Mouse (Mus musculus): ENCODE data around the gene Cstf1. TPM values are rescaled to one million over a fixed set of nuclear protein-coding genes. Genes with fewer than 3 reads are reported as not detected.
A peak's percentile ranks its signal among the peaks of the same experiment; 100 is the strongest.

The Cstf1 gene
- total and polyA plus RNA-seq, 3 experiments, result 44.2 to 62.1 (median 53.2) TPM

DNA sequence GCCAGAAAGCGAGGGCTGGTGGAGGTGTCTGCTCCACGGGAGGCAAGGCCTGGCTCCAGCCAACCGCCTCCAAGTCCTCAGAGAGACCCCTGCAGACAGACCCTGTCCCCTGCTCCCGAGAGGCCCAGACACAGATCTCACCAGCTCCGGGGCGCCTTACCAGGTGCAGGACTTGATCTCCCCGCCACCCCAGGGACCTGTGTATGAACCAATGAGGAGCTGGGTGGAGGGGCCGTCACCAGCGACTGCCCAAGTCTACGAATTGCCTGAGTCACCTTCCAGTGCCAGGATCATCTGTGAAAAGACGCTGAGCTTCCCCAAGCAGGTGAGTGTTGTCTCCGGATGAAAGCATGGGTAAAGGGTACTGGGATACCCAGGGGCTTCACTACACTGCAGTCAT, 45.7 kb downstream of the Cstf1 start:
- Histone ChIP-seq H3K9ac (ENCODE audit: insufficient read depth, low read depth) (peak overlapping the region; percentile 10; the same call in 1 of the 2 replicates), H3K4me2 (ENCODE audit: insufficient read depth, low read depth, poor library complexity, severe bottlenecking) (peak overlapping the region; percentile 30), H3K36me3 (replicated peaks in 1 of 2; ENCODE audit: control insufficient read depth in 1 of 2, insufficient read depth in 1 of 2, low read length in 1 of 2) (peaks cover 0 to 20% of the 10 kb centered on the region in 2 experiments), H3K27ac (ENCODE audit: insufficient read depth, low read depth) (peak overlapping the region; percentile 97), H3K79me2 (replicated peaks; ENCODE audit: control insufficient read depth, extremely low read depth, insufficient read depth, poor library complexity, severe bottlenecking) (no peaks in the 10 kb centered on the region), H3K4me3 (replicated peaks in 1 of 3; ENCODE audit: low read depth in 2 of 3, low read length in 2 of 3, poor library complexity in 1 of 3) (peak overlapping the region; percentile 23 to 51 (median 46)), H3K27me3 (replicated peaks) (no peaks in the 10 kb centered on the region), H3K9me3 (replicated peaks; ENCODE audit: low read length) (no peaks in the 10 kb centered on the region), H3K4me1 (ENCODE audit: control insufficient read depth in 1 of 2, insufficient read depth in 2 of 2) (peaks cover 31 to 88% of the 10 kb centered on the region in 2 experiments)
- TF ChIP-seq ZKSCAN1 (IDR thresholded peaks at IDR 0.05; ENCODE audit: borderline replicate concordance, low read depth, low read length) (no peak), TCF12 (IDR thresholded peaks at IDR 0.05; ENCODE audit: low read depth, low read length) (peak; percentile 62; the same call in 1 of the 2 replicates), POLR2A (IDR thresholded peaks at IDR 0.05; ENCODE audit: low read depth, low read length) (peak; percentile 19), TBP (conservative IDR thresholded peaks at IDR 0.05; ENCODE audit: low read depth, low read length) (0 out of 2 replicates have a peak, but pooled peaks have one; percentile 50), GABPA (IDR thresholded peaks at IDR 0.05; ENCODE audit: insufficient replicate concordance, low read depth, low read length) (no peak), MXI1 (IDR thresholded peaks at IDR 0.05; ENCODE audit: low read depth, low read length) (no peak), PAX5 (IDR thresholded peaks at IDR 0.05; ENCODE audit: low read length) (no peak), ZMIZ1 (IDR thresholded peaks at IDR 0.05; ENCODE audit: low read depth, low read length) (peak; percentile 33; the same call in 1 of the 2 replicates), MAZ (IDR thresholded peaks at IDR 0.05; ENCODE audit: low read depth, low read length) (no peak), MAFK (IDR thresholded peaks at IDR 0.05; ENCODE audit: insufficient replicate concordance, low read length) (no peak)
- in situ Hi-C loops (cut with MboI; ENCODE audit: low pct_ligation_motif_present, low pct_unique_long_range_greater_than_20kb, low sequenced_read_pairs), result no loop called here
- dilution Hi-C loops (cut with MboI; ENCODE audit: extremely low pct_ligation_motif_present, extremely low pct_unique_long_range_greater_than_20kb, low sequenced_read_pairs), result no loop called here
- DNase-seq (ENCODE audit: extremely low read depth), result peak; percentile 70

DNA sequence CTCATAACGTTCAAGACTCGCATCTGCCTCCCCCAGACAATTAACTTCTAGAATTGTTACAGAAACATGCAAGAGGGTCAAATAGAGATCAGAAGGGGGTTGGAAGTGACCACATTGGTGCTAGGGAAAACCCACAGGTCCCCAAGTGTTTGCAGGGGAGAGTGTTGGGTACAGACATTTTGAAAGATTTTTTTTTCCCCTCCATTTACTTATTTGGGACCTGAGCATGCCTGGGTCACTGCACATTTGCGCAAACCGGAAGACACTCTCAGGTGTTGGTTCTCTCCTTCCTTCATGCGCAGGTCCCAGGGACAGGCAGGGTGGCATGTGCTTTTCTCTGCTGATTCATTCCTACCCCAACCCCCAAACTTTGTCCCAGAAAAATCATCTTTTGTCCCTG, 46.4 kb downstream of the Cstf1 start:
- no peaks in the 10 kb centered on the region for H3K79me2 ChIP-seq (replicated peaks; ENCODE audit: control insufficient read depth, extremely low read depth, insufficient read depth, poor library complexity, severe bottlenecking)
- no peaks in the 10 kb centered on the region for H3K9me3 ChIP-seq (replicated peaks; ENCODE audit: low read length)
- H3K27ac ChIP-seq (ENCODE audit: insufficient read depth, low read depth), result peak overlapping the region; percentile 97
- dilution Hi-C loops (cut with MboI; ENCODE audit: extremely low pct_ligation_motif_present, extremely low pct_unique_long_range_greater_than_20kb, low sequenced_read_pairs) (no loop called here), in situ Hi-C loops (cut with MboI; ENCODE audit: low pct_ligation_motif_present, low pct_unique_long_range_greater_than_20kb, low sequenced_read_pairs) (no loop called here)
- H3K4me2 ChIP-seq (ENCODE audit: insufficient read depth, low read depth, poor library complexity, severe bottlenecking), result peak overlapping the region; percentile 30
- H3K4me1 ChIP-seq (ENCODE audit: control insufficient read depth in 1 of 2, insufficient read depth in 2 of 2), result peaks cover 31 to 88% of the 10 kb centered on the region in 2 experiments
- no peaks in the 10 kb centered on the region for H3K27me3 ChIP-seq (replicated peaks)
- peak overlapping the region in 2 of 3 experiments; percentile 46 to 51 for H3K4me3 ChIP-seq (replicated peaks in 1 of 3; ENCODE audit: low read depth in 2 of 3, low read length in 2 of 3, poor library complexity in 1 of 3)
- peaks cover 0 to 25% of the 10 kb centered on the region in 2 experiments for H3K36me3 ChIP-seq (replicated peaks in 1 of 2; ENCODE audit: control insufficient read depth in 1 of 2, insufficient read depth in 1 of 2, low read length in 1 of 2)
- DNase-seq (ENCODE audit: extremely low read depth), result peak; percentile 69
- H3K9ac ChIP-seq (ENCODE audit: insufficient read depth, low read depth), result peak overlapping the region; percentile 10
- TF ChIP-seq CTCF (conservative IDR thresholded peaks at IDR 0.05 in 1 of 2, IDR thresholded peaks at IDR 0.05 in 1 of 2; ENCODE audit: low read depth in 2 of 2, low read length in 2 of 2) (no peak), UBTF (IDR thresholded peaks at IDR 0.05; ENCODE audit: low read depth, low read length) (no peak), MEF2A (IDR thresholded peaks at IDR 0.05; ENCODE audit: borderline replicate concordance, low read depth, low read length) (peak; percentile 87), NRF1 (IDR thresholded peaks at IDR 0.05; ENCODE audit: low read depth, low read length) (peak; percentile 74), BHLHE40 (IDR thresholded peaks at IDR 0.05; ENCODE audit: low read depth, low read length) (peak; percentile 87), ELF1 (IDR thresholded peaks at IDR 0.05; ENCODE audit: low read depth, low read length) (peak; percentile 69), CHD2 (IDR thresholded peaks at IDR 0.05; ENCODE audit: low read length) (peak; percentile 56; the same call in 1 of the 2 replicates), IRF4 (IDR thresholded peaks at IDR 0.05; ENCODE audit: low read depth, low read length) (peak; percentile 87), ZKSCAN1 (IDR thresholded peaks at IDR 0.05; ENCODE audit: borderline replicate concordance, low read depth, low read length) (no peak), USF2 (conservative IDR thresholded peaks at IDR 0.05; ENCODE audit: low read depth, low read length) (no peak), SMC3 (IDR thresholded peaks at IDR 0.05; ENCODE audit: low read depth, low read length) (no peak; the same call in 1 of the 2 replicates), MAX (IDR thresholded peaks at IDR 0.05; ENCODE audit: low read length) (peak; percentile 84), ZMIZ1 (IDR thresholded peaks at IDR 0.05; ENCODE audit: low read depth, low read length) (no peak), USF1 (IDR thresholded peaks at IDR 0.05; ENCODE audit: low read depth, low read length) (no peak), NELFE (IDR thresholded peaks at IDR 0.05; ENCODE audit: low read depth, low read length) (no peak), MAZ (IDR thresholded peaks at IDR 0.05; ENCODE audit: low read depth, low read length) (peak; percentile 66; the same call in 1 of the 2 replicates), HCFC1 (IDR thresholded peaks at IDR 0.05; ENCODE audit: low read depth, low read length) (no peak; the same call in 1 of the 2 replicates), GABPA (IDR thresholded peaks at IDR 0.05; ENCODE audit: insufficient replicate concordance, low read depth, low read length) (no peak), E2F4 (IDR thresholded peaks at IDR 0.05; ENCODE audit: insufficient replicate concordance, low read depth, low read length) (no peak), KAT2A (IDR thresholded peaks at IDR 0.05; ENCODE audit: insufficient replicate concordance, low read length) (no peak), RAD21 (IDR thresholded peaks at IDR 0.05; ENCODE audit: low read depth, low read length) (no peak), SIN3A (IDR thresholded peaks at IDR 0.05; ENCODE audit: low read length) (no peak), ZNF384 (IDR thresholded peaks at IDR 0.05; ENCODE audit: low read depth, low read length) (peak; percentile 92), CHD1 (IDR thresholded peaks at IDR 0.05; ENCODE audit: low read depth, low read length) (no peak), MYC (IDR thresholded peaks at IDR 0.05; ENCODE audit: low read depth, low read length) (peak; percentile 95), TBP (conservative IDR thresholded peaks at IDR 0.05; ENCODE audit: low read depth, low read length) (no peak), MXI1 (IDR thresholded peaks at IDR 0.05; ENCODE audit: low read depth, low read length) (peak; percentile 52; the same call in 1 of the 2 replicates), ZC3H11A (IDR thresholded peaks at IDR 0.05; ENCODE audit: low read depth, low read length) (no peak)
